Mouse (Mus musculus): ENCODE data around the gene Acot7.

GRCm38 (mm10) chr4:152307542-152307941, 129.6 kb downstream of the Acot7 start:
- no peak for TF ChIP-seq CTCF (IDR thresholded peaks at IDR 0.05; ENCODE audit: borderline replicate concordance, extremely low read depth, insufficient read depth, insufficient read length)
- TF ChIP-seq POLR2A (IDR thresholded peaks at IDR 0.05; ENCODE audit: borderline replicate concordance, extremely low read depth, insufficient read depth, insufficient read length, poor library complexity, severe bottlenecking), result no peak
